Mouse (Mus musculus): ENCODE measurements around the gene Dab2ip.

GRCm38 (mm10) chr2:35588368-35588767 lies 30.3 kb downstream of the Dab2ip start:
- TF ChIP-seq POLR2A (IDR thresholded peaks at IDR 0.05; ENCODE audit: control insufficient read depth in 1 of 2, insufficient read depth in 1 of 2, low read depth in 1 of 2, low read length in 2 of 2, poor library complexity in 1 of 2): no peak
- TF ChIP-seq MXI1 (IDR thresholded peaks at IDR 0.05; ENCODE audit: low read depth, low read length): no peak
- no peak for TF ChIP-seq CTCF (IDR thresholded peaks at IDR 0.05 in 2 of 3, conservative IDR thresholded peaks at IDR 0.05 in 1 of 3; ENCODE audit: control insufficient read depth in 1 of 3, insufficient read depth in 1 of 3, low read depth in 2 of 3, low read length in 3 of 3, poor library complexity in 1 of 3, severe bottlenecking in 1 of 3)
- no peak for TF ChIP-seq NRF1 (IDR thresholded peaks at IDR 0.05; ENCODE audit: insufficient read depth, low read depth, low read length, poor library complexity, severe bottlenecking)
- TF ChIP-seq MEF2A (IDR thresholded peaks at IDR 0.05; ENCODE audit: extremely low read depth, insufficient replicate concordance, low read depth, low read length, poor library complexity, severe bottlenecking): no peak
- no peak for TF ChIP-seq TAL1 (IDR thresholded peaks at IDR 0.05; ENCODE audit: low read length)
- no peak for TF ChIP-seq ZKSCAN1 (IDR thresholded peaks at IDR 0.05; ENCODE audit: low read depth, low read length)
- no peak for TF ChIP-seq GATA1 (IDR thresholded peaks at IDR 0.05; ENCODE audit: low read depth, low read length)
